Mouse (Mus musculus) embryonic fibroblast, embryonic 13.5 days (primary cell): ENCODE data around the gene E2f8.

ENCODE experiments used
- CTCF ChIP-seq: IDR thresholded peaks from 2 replicates; pipeline ENCODE4 v1.5.1; 2011; ENCODE audit warnings: mild to moderate bottlenecking, control low read depth, low read length, moderate library complexity, borderline replicate concordance; ENCODE audit not compliant: insufficient read depth
- POLR2A ChIP-seq: IDR thresholded peaks from 2 replicates; pipeline ENCODE4 v1.6.1; 2011; ENCODE audit warnings: low read depth, mild to moderate bottlenecking, control low read depth, low read length, moderate library complexity

- TF ChIP-seq CTCF (no peak), POLR2A (no peak)
Measured at GRCm38 (mm10) chr7:48871292-48871691, 10.1 kb downstream of the E2f8 start.
